Mouse (Mus musculus): Measurements from ENCODE around the gene Ccdc65. TPM values are rescaled to one million over a fixed set of nuclear protein-coding genes. Genes with fewer than 3 reads are reported as not detected.

The Ccdc65 gene
- total and polyA plus RNA-seq, 3 experiments = 0.13 TPM; not detected in 2

- TF ChIP-seq MXI1 (IDR thresholded peaks at IDR 0.05; ENCODE audit: low read depth, low read length) = peak; percentile 91
- peak; percentile 84 for TF ChIP-seq ELF1 (IDR thresholded peaks at IDR 0.05; ENCODE audit: low read depth, low read length)
- TF ChIP-seq CTCF (IDR thresholded peaks at IDR 0.05 in 2 of 3, conservative IDR thresholded peaks at IDR 0.05 in 1 of 3; ENCODE audit: control insufficient read depth in 1 of 3, insufficient read depth in 1 of 3, low read depth in 2 of 3, low read length in 3 of 3, poor library complexity in 1 of 3, severe bottlenecking in 1 of 3) = no peak
- TF ChIP-seq POLR2AphosphoS2 (IDR thresholded peaks at IDR 0.05; ENCODE audit: low read length) = peak; percentile 86
These were observed 54.9 kb downstream of the Ccdc65 start, which contains the start of gene Arf3 (continued) for GRCm38 (mm10) chr15:98762670-98763529.

GRCm38 (mm10) chr15:98765929-98766328 lies 57.9 kb downstream of the Ccdc65 start:
- H3K27ac ChIP-seq (ENCODE audit: control insufficient read depth, low read depth, low read length) = no peak overlapping the region
- H3K27me3 ChIP-seq (ENCODE audit: control insufficient read depth in 1 of 2, insufficient read depth in 2 of 2, low read length in 2 of 2) = no peaks in the 10 kb centered on the region; a peak in 2 of 4 replicates
- peaks cover 20% of the 10 kb centered on the region for H3K79me2 ChIP-seq (ENCODE audit: control insufficient read depth, insufficient read depth, low read length, poor library complexity)
- TF ChIP-seq MYB (IDR thresholded peaks at IDR 0.05; ENCODE audit: low read depth, low read length) (no peak), MAZ (IDR thresholded peaks at IDR 0.05; ENCODE audit: low read depth, low read length) (no peak), NELFE (IDR thresholded peaks at IDR 0.05; ENCODE audit: low read depth, low read length) (no peak), POLR2AphosphoS2 (IDR thresholded peaks at IDR 0.05; ENCODE audit: low read length) (no peak), USF1 (IDR thresholded peaks at IDR 0.05; ENCODE audit: low read depth, low read length) (no peak), ELF1 (IDR thresholded peaks at IDR 0.05; ENCODE audit: low read depth, low read length) (no peak), POLR2A (IDR thresholded peaks at IDR 0.05; ENCODE audit: control insufficient read depth in 1 of 2, insufficient read depth in 1 of 2, low read depth in 1 of 2, low read length in 2 of 2, poor library complexity in 1 of 2) (no peak), ZC3H11A (IDR thresholded peaks at IDR 0.05; ENCODE audit: low read depth, low read length) (no peak), TCF12 (IDR thresholded peaks at IDR 0.05; ENCODE audit: low read depth, low read length) (no peak), ZKSCAN1 (IDR thresholded peaks at IDR 0.05; ENCODE audit: low read depth, low read length) (no peak)
- H3K9me3 ChIP-seq (replicated peaks; ENCODE audit: insufficient read depth, low read length) = no peaks in the 10 kb centered on the region
- no peak for DNase-seq (ENCODE audit: low read depth, low spot score)
- peaks cover 3 to 17% of the 10 kb centered on the region in 2 experiments; a peak in 2 of 4 replicates for H3K4me1 ChIP-seq (ENCODE audit: control insufficient read depth in 1 of 2, insufficient read depth in 2 of 2, low read length in 2 of 2)
- H3K36me3 ChIP-seq (ENCODE audit: control insufficient read depth in 1 of 2, insufficient read depth in 2 of 2, low read length in 2 of 2) = peaks cover 0 to 9% of the 10 kb centered on the region in 2 experiments; a peak in 2 of 4 replicates
- no peak overlapping the region for H3K9ac ChIP-seq (ENCODE audit: control insufficient read depth, low read depth, low read length, poor library complexity, severe bottlenecking)
- H3K4me3 ChIP-seq (ENCODE audit: control insufficient read depth in 1 of 2, insufficient read depth in 1 of 2, low read depth in 2 of 2, low read length in 2 of 2) = no peak overlapping the region

GRCm38 (mm10) chr15:98768259-98768658 lies 60.3 kb downstream of the Ccdc65 start:
- Histone ChIP-seq H3K27ac (ENCODE audit: control insufficient read depth, low read depth, low read length) (no peak overlapping the region), H3K9me3 (replicated peaks; ENCODE audit: insufficient read depth, low read length) (no peaks in the 10 kb centered on the region), H3K9ac (ENCODE audit: control insufficient read depth, low read depth, low read length, poor library complexity, severe bottlenecking) (no peak overlapping the region), H3K79me2 (ENCODE audit: control insufficient read depth, insufficient read depth, low read length, poor library complexity) (no peaks in the 10 kb centered on the region; the same call in 1 of the 2 replicates), H3K36me3 (ENCODE audit: control insufficient read depth in 1 of 2, insufficient read depth in 2 of 2, low read length in 2 of 2) (peaks cover 0 to 8% of the 10 kb centered on the region in 2 experiments; a peak in 2 of 4 replicates), H3K27me3 (ENCODE audit: control insufficient read depth in 1 of 2, insufficient read depth in 2 of 2, low read length in 2 of 2) (no peaks in the 10 kb centered on the region; a peak in 2 of 4 replicates), H3K4me1 (ENCODE audit: control insufficient read depth in 1 of 2, insufficient read depth in 2 of 2, low read length in 2 of 2) (peaks cover 1 to 5% of the 10 kb centered on the region in 2 experiments; a peak in 1 of 4 replicates), H3K4me3 (ENCODE audit: control insufficient read depth in 1 of 2, insufficient read depth in 1 of 2, low read depth in 2 of 2, low read length in 2 of 2) (no peak overlapping the region)
- TF ChIP-seq RCOR1 (IDR thresholded peaks at IDR 0.05; ENCODE audit: low read depth, low read length) (no peak), KAT2A (conservative IDR thresholded peaks at IDR 0.05; ENCODE audit: low read depth, low read length) (no peak), HCFC1 (IDR thresholded peaks at IDR 0.05; ENCODE audit: low read depth, low read length) (no peak), ZC3H11A (IDR thresholded peaks at IDR 0.05; ENCODE audit: low read depth, low read length) (no peak), CHD2 (IDR thresholded peaks at IDR 0.05; ENCODE audit: low read length) (no peak), ZKSCAN1 (IDR thresholded peaks at IDR 0.05; ENCODE audit: low read depth, low read length) (no peak)
- no peak for DNase-seq (ENCODE audit: low read depth, low spot score)
